ENCODE assay signal across 8 mouse cellular contexts in genomic region chr1:137898891-137899290, GRCm38 (mm10).
DNase-seq lines count a peak whose midpoint lies in the region; ATAC-seq and TF ChIP-seq lines count a peak whose summit lies in the region.

No protein-coding gene starts in this region.

- peak; percentile 54 for ATAC-seq in intestine, embryonic 16.5 days
- peak; percentile 19 for ATAC-seq in megakaryocyte-erythroid progenitor cell, adult 5-6 weeks (replicated peaks; ENCODE audit: low FRiP score, low TSS enrichment, poor library complexity, severe bottlenecking)

- peak overlapping the region; percentile 78 for H3K4me3 ChIP-seq in embryonic fibroblast, embryonic 13.5 days (ENCODE audit: insufficient read depth, low read length)
- H3K4me3 ChIP-seq in intestine, embryonic 16.5 days (ENCODE audit: low read length), result peak overlapping the region; percentile 50

- TF ChIP-seq POLR2A in embryonic fibroblast, embryonic 13.5 days (IDR thresholded peaks at IDR 0.05; ENCODE audit: low read depth, low read length), result no peak

- no peaks in the 10 kb centered on the region for H3K27me3 ChIP-seq in intestine, embryonic 16.5 days (replicated peaks; ENCODE audit: control insufficient read depth, insufficient read depth, low read length)

- H3K9ac ChIP-seq in intestine, embryonic 16.5 days (ENCODE audit: low read depth, low read length), result peak overlapping the region; percentile 58

- peak; percentile 9 for DNase-seq in ovary, postnatal 14 days (ENCODE audit: low spot score)
- DNase-seq in ovary, adult 18-20 months (ENCODE audit: low spot score), result no peak
- no peak for DNase-seq in right cerebral cortex, postnatal 36 days (ENCODE audit: low spot score in 2 of 2)
- no peak for DNase-seq in c-Kit-positive CD71-positive TER-119-positive erythroid progenitor cells, embryonic 14.5 days (ENCODE audit: low spot score)
- DNase-seq in layer of hippocampus, postnatal 25 days (ENCODE audit: extremely low spot score in 1 of 2, low spot score in 1 of 2), result no peak

- H3K27ac ChIP-seq in embryonic fibroblast, embryonic 13.5 days (ENCODE audit: insufficient read depth, low read length), result peak overlapping the region; percentile 59
- peak overlapping the region; percentile 89 for H3K27ac ChIP-seq in intestine, embryonic 16.5 days (ENCODE audit: low read length)

- H3K4me1 ChIP-seq in embryonic fibroblast, embryonic 13.5 days (ENCODE audit: control insufficient read depth, insufficient read depth, low read length), result peaks cover 3% of the 10 kb centered on the region; the same call in 1 of the 2 replicates
- H3K4me1 ChIP-seq in intestine, embryonic 16.5 days (ENCODE audit: control insufficient read depth, insufficient read depth, low read length), result peaks cover 2% of the 10 kb centered on the region

- TF ChIP-seq CTCF in embryonic fibroblast, embryonic 13.5 days (IDR thresholded peaks at IDR 0.05; ENCODE audit: borderline replicate concordance, insufficient read depth, low read length), result no peak

- H3K9me3 ChIP-seq in intestine, embryonic 16.5 days (ENCODE audit: control insufficient read depth, low read length), result no peaks in the 10 kb centered on the region

- peak overlapping the region; percentile 60 for H3K4me2 ChIP-seq in intestine, embryonic 16.5 days (ENCODE audit: low read depth, low read length)

- no peaks in the 10 kb centered on the region for H3K36me3 ChIP-seq in intestine, embryonic 16.5 days (ENCODE audit: control insufficient read depth, insufficient read depth, low read length)

- WGBS in intestine, embryonic 16.5 days, result 0% methylated on average over 3 of the region's 3 CpGs
